Mouse (Mus musculus): ENCODE results near the gene Sh3rf1.

Gene Sh3rf1

DNA sequence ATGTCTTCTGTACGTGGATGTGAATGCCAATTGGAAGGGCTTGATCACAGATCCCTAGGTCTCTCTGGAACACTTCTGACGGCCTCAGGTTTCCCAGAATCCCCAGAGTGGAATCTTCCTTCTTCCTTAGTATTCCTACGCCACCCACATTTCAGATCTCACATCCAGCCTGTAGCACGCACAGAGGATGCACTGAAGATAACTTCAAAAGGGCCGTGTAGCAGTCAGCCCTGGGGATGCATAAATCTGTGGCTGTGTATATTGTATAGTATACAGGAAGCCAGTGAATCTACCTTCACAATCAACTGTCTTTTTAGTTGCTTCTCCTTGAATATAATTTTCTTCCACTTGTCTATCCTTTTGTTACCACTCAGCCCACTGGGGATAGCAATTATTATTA lies 98.1 kb downstream of the Sh3rf1 start:
- no peak for DNase-seq (ENCODE audit: low spot score in 2 of 2)

DNA sequence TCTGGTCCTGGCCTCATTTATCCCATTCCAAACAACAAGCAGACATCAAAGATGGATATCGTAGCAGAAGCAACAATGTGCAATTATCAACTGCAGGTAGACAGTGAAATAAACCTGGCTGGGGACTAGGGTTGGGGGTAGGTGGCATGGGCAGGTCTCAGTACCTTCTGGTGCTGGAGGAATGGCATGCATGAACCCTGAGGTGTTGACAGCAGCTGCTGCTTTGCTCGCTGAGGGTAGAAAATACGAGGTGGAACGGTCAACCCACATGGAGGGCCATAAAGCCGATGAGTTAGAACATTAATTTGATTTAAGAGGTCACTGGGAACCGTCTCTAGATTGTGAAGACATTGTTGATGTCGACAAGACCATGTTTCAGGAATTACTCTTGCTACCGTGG lies 98.8 kb downstream of the Sh3rf1 start:
- no peak for DNase-seq (ENCODE audit: low spot score in 2 of 2)

DNA sequence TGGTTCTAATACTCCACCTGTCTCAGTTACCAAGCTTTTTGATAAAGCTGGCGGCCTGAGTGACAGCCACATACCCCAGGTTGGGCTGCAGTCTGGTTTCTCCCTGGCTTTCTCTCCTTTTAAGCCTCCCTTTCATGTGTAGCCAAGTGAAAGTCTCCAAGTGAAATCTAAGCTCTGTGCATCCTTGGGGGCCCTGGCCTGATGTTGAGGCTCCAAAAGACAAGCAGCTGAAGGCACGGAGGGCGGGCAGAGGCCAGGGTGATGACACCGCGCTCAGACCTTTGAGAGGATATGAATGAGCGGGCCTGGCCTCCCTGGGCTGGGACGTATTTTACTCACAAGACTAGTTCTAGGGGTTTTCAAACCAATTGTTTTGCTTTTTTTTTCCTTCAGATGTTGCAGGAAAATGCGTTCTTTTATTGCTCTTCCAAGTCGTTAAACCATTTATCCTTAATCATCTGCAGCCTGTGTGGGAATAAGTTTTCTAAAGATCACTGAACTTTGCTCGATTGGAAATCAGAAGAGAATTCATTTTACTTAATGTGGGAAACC lies 100.8 kb downstream of the Sh3rf1 start:
- DNase-seq (ENCODE audit: low spot score in 2 of 2) = no peak

DNA sequence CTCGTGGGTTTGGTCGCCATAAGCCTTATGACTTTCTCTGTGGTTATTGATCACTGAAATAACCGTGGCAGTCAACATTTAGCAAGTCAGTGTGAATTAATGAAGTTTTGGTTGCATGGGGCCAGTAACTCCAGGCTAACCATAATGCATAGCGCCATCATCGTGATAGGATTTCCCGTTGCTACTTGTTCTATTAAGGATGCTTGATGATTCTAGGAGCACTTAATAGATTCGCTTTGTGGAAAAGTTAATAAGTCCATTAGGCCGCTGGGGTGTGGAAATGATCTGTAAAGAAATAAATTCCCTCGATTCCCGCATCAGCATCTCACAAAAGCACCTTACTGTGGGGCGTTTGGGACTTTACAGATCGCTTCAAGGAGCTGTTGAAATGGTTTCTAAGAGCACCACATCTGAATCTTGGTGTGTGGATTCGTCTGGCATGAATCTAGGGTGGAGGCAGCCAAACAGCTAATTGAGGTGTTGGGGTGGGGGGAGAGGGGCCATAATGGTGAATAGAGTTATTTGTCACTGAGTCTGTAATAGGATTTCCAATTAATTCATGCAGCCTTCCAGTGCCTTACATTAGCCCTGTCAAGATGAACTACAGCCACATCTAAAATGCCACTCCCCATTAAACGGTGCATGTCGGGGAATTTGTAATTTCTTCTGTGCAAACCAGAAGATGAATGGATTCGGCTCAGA lies 101.5 kb downstream of the Sh3rf1 start:
- no peak for DNase-seq (ENCODE audit: low spot score in 2 of 2)

DNA sequence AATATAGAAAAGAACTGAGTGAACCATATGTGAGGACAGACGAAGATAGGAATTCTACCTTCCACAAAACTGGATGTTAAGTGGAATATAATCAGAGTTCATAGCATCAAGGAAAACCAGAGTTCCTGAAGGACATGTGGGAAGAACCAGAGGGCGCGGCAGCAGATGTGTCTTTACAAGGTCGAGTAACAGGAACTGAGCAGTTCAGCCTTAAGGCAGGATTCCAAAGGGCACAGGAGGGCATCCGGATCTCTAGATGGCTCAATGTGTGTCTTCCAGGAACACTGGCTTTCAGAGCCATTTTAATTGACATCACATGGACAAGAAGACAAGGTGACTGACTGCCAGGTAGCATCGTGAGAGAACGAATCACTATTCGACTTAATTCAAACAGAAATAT lies 102.6 kb downstream of the Sh3rf1 start:
- no peak for DNase-seq (ENCODE audit: low spot score in 2 of 2)

DNA sequence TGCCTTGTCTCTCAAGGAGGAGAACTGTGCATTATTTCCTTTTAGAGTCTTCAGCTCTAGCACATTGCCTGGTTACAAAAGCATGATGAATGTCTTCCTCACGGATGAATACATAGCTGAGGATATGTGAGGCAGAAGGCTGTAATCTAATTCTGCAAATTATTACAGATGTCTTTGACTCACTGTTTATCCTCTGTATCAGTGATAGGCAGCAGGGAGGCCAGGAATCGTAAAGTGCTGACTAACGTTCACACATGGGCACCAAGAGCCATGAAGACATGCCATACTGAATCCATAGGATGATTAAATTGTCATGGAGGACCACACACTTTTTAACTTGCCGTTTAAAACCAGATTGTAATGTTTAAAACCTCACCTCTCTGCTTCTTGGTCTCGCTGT lies 103.7 kb downstream of the Sh3rf1 start:
- no peak for DNase-seq (ENCODE audit: low spot score in 2 of 2)

DNA sequence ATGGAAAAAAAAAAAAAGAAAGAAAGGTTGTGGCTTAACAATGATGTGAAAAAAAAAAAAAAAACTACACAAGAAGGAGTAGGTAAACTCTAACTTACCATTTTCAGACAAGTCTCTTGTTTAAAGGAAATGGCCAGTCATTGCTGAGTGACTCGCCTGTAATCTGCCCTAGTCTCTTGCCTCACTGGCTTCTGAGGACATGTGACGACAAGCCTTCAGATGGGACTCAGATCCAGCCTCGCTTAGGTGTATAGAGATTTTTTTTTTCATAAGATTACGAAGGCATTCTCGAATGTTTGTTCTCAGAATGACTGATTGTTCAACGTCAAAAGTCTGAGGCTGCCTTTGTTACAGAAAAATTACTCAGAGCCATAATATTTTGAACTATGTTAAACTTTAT lies 116.0 kb downstream of the Sh3rf1 start:
- no peak for DNase-seq (ENCODE audit: low spot score in 2 of 2)

DNA sequence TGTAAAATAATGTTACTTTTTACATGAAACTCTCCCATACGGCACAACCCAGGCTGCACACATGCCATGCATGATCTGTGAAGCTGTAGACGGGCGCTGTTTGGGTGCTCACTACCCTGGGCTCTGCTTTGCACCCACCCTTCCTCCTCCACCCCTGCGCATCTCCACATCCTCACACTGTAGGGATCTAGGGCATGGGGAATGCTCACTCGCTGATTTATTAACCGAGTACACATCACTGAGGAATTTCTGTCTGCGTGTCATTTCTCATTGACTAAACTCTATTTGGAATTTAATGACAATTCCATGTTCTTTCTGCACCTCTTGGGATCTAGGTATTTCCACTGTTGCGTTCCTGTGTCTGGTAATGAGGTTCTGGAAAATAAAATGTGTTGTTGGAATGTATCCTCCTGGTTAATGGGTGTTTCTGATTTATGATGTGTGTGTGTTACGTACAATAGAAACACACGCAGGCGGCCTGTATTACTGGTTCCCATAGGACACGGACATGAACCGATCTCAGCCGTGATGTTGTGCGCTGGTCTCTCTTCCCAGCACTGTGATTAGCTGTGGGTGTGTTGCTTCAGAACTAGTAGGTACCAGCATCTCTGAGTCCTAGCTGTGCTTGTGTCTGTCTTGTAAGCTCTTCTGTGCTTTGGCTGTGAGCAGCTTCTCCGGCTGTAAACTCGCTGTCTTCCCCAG lies 116.8 kb downstream of the Sh3rf1 start:
- DNase-seq (ENCODE audit: low spot score in 2 of 2) = no peak

DNA sequence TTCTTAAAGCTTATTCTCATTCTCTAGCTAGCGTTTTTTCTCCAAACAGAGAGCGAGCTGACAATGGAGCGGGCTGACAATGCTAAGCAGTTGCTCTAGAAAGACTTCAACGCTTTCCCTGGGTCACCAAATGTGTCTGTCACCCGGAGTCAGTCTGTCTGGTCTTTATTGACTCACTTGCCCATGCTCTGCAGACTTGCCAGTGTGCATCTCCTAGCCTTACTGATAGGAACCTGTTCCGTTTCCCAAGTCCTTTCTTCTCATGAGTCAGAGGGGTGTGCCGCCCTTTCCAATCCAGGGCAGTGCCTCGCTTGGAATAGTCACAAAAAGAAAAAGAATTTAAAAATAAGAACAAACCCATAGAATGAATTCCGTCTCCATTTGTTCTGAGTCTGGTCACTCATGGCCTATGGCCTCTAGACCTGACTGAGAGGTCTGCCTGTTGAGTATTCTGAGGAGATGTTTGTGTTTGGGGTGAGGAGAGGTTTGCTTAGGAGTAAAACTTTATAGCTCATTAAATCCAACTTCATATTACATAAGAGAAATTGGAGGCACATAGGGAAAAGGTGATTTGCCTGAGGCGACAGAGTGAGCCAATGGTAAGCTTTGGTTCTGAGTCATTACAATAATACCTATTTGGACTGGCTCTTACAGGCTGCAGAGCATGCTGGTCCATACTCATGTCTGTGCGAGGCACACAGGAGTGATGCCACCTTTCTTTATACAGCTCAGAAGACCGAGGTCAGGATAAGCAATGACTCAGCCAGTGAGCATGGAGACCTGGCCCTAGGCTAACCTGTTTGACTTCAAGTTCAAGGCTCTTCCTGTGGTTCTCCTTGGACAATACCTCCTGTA lies 118.1 kb downstream of the Sh3rf1 start:
- no peak for DNase-seq (ENCODE audit: low spot score in 2 of 2)

DNA sequence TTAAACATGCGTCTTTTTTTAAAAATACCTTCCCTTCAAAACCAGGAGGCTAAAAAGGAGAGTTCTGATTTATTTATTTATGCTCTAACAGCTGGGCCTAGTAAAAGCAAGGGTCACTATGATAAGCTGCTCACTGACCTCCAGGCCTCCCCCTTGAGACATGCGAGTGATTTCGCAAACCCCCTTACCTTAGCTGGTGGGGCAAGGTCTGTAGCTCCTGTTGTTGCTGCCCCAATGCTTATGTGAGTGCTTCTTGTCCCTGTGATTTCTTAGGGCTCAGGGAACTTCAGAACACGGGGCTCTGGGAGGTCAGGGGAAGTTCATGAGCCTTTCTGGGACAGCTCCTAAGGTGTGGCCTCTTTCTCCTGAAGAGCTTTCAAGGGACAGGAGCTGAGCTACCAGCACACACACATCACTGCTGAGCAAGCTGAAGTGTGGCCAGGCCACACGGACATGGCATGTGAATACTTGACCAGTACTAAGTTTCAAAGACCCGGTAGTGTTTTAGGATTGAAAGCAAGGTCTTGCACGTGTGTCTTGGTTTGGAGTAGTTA lies 118.9 kb downstream of the Sh3rf1 start:
- DNase-seq (ENCODE audit: low spot score in 2 of 2) = no peak

DNA sequence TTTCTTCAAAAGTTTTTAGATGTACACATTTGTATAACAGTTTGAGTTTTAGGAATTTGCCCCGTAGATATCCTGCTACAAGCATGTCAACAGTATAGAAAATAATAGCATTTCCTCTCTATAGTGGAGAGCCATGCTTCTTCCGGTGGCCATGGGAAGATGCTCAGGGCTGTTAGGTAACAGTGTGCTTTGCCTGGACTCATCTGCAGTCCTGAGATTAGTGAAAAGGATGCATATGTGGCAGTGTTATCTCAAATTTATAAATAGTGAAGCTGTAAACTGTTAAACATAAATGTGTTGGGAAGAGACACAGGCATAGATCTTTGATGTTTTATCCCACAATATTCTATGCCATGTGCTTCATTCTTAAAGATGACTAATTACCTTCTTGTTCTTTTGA lies 120.8 kb downstream of the Sh3rf1 start:
- no peak for DNase-seq (ENCODE audit: low spot score in 2 of 2)

DNA sequence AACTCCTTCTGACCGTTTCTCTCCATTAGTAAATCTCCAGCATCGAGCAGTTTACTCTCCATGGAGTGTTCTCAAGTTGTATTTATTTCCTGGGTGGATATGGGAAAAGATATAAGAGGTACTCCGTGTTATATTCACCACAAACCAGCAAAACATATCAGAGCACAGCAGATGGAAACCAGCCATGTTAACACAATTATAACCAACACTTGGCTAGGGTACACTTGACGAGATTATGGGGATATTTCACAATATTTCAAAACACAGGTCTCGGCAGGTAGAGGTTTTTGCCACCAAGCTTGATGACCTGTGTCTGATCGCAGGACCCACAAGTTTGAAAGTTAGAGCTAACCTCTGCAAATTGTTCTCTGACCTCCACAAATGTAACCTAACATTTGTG lies 123.3 kb downstream of the Sh3rf1 start:
- no peak for DNase-seq (ENCODE audit: low spot score in 2 of 2)

DNA sequence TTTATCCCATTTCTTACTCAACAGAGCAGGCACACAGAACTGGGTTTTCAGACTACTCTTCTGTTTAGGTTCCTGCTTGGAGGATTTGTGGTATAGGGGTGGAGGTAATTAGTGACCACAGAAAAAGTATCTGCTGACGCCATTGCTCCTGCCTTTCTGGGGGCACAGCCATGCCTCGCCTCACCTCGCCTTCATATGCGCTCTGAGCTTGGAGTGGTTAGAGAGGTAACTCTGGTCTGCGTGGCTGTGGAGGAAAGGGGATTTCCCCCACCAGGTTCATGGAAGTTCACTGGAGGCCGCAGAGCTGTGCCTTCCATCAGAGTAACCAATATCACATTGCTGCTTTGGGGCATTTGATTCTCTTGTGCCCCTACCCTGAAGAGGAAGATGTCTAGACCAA lies 123.9 kb downstream of the Sh3rf1 start:
- DNase-seq (ENCODE audit: low spot score in 2 of 2) = no peak

DNA sequence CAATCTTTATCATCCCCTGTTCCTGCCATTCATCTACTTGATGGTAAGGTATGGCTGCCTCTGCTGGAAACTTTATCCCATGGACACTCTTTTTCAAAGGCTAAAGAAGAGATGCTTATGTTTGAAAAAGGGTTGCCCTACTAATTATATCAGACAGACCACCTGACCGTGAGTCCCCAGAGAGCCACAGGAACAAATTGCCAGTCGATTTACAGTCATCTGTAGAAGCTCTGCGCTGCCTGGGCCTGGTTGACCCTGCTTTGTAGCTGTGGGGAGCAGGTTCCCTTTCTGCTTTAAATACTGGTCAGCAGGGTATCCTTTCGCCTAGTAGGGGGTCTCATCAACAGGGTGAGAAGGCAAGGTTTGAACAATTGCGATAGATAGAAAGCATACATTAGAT lies 124.4 kb downstream of the Sh3rf1 start:
- DNase-seq (ENCODE audit: low spot score in 2 of 2) = no peak

DNA sequence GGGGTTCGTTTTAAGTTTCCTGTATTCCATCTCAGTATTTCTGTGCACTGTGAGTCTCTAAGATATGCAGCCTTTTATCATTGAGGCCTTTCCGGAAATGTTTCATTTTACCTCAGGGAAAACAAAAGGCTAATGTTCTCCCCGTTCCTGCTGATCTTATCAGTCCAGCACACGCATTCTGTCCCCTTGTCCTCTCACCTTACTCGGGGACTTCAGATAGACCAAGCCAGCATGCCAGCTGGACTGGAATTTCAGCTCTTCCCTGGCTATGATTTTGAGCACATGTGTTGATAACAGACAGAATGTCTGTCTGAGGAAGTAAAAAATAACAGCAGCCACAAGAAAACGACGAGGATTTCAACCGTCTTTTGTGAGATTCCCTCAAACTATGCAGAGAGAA lies 124.8 kb downstream of the Sh3rf1 start:
- no peak for DNase-seq (ENCODE audit: low spot score in 2 of 2)

DNA sequence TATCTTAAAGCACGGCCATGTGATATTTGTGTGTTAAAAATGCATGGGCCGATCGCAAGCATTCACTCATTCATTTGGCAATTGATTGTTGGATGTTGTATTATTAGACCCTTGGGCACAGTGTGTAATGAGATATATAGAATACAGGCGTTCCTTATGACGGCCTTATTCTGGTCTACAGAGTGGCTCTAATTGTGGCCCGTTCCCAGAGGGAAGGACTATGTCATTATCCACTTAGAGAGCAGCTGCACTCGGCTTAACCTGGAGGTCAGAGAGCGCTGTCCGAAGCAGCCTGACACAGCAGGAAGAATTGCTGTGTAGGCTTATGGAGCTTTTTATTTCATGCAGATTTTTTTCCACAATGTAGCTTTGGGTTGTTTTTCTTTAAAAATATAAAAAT lies 126.8 kb downstream of the Sh3rf1 start:
- DNase-seq (ENCODE audit: low spot score in 2 of 2) = no peak

DNA sequence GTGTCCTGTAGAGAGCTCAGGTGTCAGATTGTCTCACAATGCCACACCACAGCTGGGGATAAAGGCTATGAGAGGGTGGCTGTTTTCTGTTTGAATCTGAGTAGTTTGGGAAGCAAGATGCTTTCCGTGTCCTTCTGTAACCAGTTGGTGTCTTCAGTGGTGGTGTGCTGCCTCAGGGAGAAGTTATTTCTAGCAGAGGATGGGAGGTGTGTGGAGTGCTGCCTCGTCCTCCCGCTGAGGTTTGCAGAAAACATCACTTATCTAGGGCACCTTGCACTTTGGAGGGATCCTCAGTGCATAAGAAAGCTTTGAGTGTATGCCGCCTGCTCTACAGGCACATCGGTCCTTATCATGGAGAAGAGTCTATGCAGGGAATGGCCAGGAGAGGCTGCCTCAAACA lies 128.0 kb downstream of the Sh3rf1 start:
- no peak for DNase-seq (ENCODE audit: low spot score in 2 of 2)

DNA sequence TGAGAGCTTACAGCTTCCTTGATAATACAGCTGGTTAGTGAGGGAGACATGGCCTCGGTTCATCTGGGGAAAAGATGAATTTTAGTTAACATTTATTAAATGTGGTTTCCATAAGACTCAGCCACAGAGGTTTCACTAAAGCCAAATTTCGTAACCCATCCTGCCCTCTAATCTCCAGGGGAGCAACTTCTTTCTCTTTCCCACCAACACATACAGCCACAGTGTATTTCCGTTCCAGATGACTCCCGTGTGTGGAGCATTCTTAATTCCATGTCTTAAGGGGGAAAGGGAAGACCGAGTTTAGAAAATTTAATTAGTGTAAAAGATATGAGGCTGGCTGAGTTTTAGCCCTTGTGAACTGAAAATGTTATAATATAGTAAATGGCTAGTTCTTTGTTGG lies 131.8 kb downstream of the Sh3rf1 start:
- no peak for DNase-seq (ENCODE audit: low spot score in 2 of 2)

DNA sequence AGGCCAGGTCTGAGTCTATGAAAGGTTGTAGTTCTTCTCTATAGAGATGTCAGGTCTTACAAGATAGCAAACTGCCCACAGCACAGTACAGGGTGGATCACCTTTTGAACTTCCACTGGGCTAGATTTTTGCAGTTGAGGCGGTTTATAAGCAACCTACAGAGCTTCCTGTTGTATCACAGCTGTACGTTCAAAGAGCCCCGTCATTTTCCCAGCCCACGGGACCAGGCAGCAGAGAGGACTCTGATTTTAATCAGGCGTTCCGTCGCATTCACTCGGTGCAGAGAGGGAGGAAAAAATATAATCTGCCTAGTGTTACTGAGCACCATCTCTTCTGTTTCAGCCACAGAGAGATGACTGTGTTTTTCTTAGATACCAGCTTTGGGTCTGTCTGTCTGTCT lies 135.3 kb downstream of the Sh3rf1 start:
- no peak for DNase-seq (ENCODE audit: low spot score in 2 of 2)

DNA sequence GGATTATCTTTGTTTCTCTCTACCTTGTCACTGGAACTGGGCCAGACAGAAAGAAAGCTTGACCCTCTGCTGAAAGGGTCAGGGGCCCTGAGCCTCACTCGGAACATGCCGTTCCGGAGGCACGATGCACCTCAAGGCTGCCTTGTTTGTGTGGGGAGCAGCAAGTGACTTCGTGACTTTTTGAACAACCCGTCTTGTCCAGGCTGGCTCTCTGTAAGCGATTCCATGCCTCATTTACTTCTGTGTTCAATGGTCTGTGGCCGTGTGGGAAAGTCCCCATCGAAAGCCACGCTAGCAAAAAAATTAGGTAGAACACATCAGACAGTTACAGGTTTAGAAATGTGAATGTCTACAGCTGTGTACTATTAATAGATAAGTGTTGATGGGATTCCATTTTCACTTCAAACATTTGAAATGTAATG lies 136.2 kb downstream of the Sh3rf1 start:
- DNase-seq (ENCODE audit: low spot score in 2 of 2) = no peak

DNA sequence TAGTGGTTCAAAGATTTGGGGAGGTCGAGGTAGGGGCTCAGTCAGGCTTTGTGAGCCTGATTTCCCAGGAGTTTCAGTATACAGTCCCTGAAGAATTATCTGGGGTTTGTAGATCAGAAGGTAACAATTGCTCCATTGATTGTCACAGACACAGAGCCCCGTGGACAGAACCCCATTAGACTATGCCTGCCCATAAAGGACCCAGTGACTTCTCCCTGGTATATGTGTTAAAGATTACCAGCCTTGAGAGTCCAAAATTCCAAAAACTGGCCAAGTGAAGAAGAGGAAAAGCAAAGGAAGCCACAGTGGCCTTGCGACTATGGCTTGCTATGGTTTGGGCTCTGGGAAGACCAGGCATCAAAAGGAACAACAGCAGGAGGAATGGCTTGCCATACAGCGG lies 136.7 kb downstream of the Sh3rf1 start:
- DNase-seq (ENCODE audit: low spot score in 2 of 2) = no peak

DNA sequence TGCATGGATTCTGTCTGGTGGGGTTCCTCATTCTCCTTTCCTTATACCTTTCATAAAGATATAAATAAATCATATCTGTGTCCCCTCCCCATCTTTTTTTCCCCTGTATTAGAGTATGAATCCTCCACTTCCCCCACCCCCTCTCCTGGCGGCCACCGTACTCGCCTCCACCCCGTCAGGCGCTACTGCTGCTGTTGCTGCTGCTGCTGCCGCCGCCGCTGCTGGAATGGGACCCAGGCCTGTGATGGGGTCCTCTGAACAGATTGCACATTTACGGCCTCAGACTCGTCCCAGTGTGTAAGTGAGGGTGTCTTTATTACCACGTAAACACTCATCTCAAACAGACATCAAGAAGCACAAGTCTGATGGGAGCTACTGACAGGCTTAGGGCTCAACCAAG lies 137.8 kb downstream of the Sh3rf1 start:
- no peak for DNase-seq (ENCODE audit: low spot score in 2 of 2)

Measured in frontal cortex, postnatal 25 days (tissue).